Mouse (Mus musculus) CD4-positive, CD25-positive, alpha-beta regulatory T cell, adult 2 months (primary cell): ENCODE measurements around the gene Dnase1l2.

ENCODE experiments used
- DNase-seq: peaks from one replicate; pipeline ENCODE4 v3.0.0-alpha.2; 2012; ENCODE audit warnings: low read depth, low spot score

The Dnase1l2 gene

GRCm38 (mm10) chr17:24472512-24472911 is 29.6 kb upstream of the Dnase1l2 start:
- no peak for DNase-seq

- DNase-seq: no peak
These were observed 28.0 kb upstream of the Dnase1l2 start for GRCm38 (mm10) chr17:24470701-24471527.

- peak; percentile 99 for DNase-seq
These were observed 27.2 kb upstream of the Dnase1l2 start, which contains the start of the genes E4f1 and Pgp for GRCm38 (mm10) chr17:24469910-24470602. TSS of gene E4f1 (minus strand) at chr17:24470313. TSS of gene Pgp (plus strand) at chr17:24470392.

DNA sequence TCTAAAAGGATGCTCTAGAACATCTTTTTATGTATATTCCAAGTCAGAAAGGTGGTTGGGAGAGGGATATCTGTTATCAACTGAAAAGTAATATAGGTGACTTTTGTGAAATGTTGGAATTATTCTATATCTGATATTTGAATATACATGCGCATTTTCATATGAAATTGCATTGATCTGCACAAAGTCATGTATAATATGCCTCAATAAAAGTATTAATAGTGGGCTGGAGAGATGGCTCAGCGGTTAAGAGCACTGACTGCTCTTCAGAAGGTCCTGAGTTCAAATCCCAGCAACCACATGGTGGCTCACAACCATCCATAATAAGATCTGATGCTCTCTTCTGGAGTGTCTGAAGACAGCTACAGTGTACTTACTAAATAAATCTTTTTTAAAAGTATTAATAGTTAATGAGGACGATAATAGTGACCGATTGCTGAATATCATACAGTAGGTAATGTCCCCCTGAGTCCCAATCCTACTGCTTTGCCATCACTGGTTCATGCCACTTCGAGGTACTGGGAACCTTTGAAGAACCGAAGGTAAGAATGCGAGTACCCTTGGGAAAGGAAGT is 26.5 kb upstream of the Dnase1l2 start:
- DNase-seq: no peak

DNA sequence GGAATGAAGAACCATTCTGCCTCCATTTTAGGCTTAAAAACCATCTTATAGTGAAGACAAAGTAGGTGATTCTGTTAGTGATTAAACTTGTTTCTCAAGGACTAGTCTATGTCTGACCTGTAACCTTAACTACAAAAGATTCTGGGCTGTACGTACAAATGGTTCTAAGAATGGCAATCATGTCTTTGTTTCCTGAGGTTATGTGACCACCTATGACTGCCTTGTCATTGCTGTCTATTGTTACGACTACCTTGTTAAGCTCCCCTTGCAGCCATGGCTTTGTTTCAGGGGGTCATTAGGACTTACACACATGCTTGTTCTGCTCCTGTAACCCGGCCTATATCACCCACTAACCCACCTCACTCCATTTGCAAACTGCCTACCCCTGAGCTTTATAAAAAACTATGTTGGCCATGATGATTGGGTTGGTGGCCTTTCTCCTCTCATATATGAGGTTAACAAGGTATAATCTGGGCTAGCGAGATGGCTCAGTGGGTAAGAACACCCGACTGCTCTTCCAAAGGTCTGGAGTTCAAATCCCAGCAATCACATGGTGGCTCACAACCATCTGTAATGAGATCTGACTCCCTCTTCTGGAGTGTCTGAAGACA is 25.8 kb upstream of the Dnase1l2 start:
- DNase-seq: no peak

DNA sequence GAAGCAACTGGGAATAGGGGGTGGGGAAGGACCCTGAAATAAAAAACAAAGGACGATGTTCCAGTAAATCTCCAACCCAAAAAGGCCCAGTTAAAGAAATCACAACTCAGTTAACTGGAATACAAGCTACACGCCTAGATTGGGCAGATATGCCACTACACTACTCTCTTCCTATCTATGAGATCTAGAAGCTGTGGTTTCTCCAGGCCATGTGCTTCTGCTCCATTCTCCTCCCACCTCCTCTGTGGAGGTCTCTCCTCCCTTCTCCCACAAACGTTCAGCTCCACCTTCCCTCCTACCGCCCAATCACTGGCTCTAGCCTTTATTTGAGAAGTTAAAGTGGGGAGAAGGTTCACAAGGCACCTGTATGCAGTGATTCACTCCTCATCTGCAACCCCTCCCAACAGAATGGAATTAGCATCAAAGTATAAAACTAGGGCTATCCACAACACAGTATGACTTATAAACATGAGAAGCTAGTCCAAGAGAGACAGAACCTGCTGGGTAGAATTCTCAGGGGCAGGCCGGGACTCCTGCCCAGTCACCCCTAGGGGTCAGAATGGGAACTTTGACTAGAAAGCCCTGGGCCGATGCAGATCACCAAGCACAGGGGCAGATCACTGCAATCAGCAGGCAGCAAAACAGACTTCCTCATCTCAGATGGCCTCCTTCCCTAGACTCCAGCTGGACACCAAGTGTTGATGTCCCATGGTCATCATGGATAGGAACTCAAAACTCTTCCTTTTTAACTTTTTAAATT is 20.6 kb upstream of the Dnase1l2 start:
- DNase-seq: peak; percentile 26

- DNase-seq: no peak
These were observed 20.0 kb upstream of the Dnase1l2 start for GRCm38 (mm10) chr17:24462932-24463331.

DNA sequence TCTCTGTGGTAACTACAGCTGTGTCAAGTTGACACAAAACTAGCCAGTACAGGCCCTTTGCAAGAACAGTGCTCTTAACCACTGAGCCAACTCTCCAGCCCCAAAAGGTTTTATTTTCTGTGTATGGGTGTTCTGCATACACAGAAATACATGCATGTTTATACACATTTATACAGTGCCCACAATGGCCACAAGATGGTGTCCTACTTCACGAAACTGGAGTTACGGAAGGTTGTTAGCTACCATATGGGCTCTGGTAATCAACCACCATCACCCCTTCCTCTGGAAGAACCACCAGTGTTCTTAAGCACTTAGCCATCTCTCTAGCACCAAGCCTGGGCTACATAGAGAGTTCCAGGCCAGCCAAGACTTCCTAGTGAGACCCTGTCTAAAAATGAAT is 18.7 kb upstream of the Dnase1l2 start:
- DNase-seq: peak; percentile 73

GRCm38 (mm10) chr17:24455523-24456206 is 12.8 kb upstream of the Dnase1l2 start:
- DNase-seq: peak; percentile 35

DNA sequence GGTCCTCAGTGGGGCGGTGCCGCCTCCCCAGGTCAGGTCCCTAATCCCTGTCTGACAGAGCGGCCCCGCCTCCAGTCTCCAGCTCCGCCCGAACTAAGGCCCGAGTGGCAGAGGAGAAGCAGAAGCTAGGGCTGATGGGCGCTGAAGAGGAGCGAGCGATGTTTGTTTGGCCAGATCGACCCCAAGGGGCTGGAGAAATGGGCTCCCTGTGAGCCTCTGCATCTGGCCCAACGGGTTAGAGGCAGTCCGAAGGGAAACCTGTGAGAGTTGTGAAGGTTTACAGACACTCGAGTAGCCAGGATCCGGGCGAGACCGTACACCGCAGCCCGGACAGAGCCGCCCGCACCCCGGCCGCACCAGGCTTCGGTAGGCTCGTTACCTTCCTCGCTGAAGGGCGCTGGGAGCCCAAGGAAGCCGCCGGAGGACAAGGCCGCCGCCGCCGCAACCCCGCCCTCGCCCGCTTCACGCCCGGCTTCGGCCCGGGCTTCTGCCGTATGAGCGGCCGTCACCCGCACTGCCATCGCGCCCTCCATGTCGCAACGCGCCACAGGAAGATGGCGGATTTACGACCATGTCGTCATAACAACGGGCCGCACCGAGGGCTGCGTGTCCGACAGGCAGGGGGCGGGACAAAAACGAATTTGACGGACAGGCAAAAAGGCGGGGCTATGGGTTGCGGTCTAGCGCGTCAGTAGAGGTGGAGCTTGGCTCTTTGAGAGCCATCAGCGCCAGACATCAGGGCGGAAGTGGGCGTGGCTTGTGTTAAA is 12.0 kb upstream of the Dnase1l2 start:
- peak; percentile 100 for DNase-seq

GRCm38 (mm10) chr17:24454218-24454755 is 11.4 kb upstream of the Dnase1l2 start:
- DNase-seq: peak; percentile 76

DNA sequence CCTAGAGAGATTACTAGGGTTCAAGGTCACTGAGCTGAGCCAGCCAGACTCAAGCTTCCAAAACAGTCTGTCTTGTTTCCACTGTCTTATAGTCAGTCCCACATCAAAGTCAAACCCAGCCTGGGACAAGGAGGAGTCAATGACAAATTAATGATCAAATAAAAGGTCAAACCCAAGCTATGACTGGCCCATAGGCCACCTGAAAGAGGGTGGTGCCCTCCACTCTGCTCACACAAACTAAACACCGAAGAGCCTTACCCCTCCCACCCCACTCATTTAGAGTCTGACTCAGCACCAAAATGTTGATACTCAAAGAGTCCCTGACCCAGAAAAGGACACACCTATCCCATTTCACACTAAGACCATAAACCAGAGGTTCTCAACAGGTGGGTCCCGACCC is 10.5 kb upstream of the Dnase1l2 start:
- peak; percentile 44 for DNase-seq

DNA sequence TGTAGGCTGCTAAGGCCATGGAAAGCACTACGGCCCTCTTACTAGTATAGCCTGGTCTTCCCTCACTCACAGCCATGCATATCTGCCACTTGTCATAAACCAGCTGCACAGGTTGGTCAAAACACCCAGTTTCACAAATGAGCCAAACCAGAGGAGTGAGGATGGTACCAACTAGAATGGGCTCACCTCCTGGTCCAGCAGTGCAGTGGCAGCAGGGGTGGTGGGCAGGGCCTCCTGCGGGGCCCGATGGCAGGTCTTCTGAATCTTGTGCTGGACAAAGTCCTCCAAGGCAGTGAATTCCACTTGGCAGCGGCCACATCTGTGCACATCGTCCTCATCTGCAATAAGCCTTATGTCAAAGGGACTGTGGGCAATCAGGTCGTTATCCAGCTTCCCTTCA is 8.3 kb upstream of the Dnase1l2 start:
- DNase-seq: no peak

DNA sequence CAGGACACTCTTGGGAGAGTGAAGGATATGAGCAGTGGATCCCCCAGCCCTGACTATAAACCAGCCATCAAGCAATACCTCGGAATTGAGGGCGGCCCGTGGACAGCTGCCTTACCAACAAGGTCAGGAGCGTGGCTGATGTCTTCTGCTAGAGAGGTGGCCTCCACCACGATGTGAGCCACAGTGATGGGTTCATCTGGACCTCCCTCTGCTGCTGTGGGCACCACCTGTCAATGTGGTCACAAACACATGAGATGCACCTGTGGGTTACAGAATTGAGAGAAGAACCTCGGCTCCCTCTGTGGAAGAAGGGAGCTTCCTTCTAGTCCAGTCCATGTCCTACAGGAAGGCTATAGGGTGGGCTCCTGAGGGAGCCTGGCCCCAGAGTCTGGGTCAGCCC is 6.6 kb upstream of the Dnase1l2 start:
- DNase-seq: no peak

GRCm38 (mm10) chr17:24446590-24446989 is 3.7 kb upstream of the Dnase1l2 start:
- DNase-seq: no peak

DNA sequence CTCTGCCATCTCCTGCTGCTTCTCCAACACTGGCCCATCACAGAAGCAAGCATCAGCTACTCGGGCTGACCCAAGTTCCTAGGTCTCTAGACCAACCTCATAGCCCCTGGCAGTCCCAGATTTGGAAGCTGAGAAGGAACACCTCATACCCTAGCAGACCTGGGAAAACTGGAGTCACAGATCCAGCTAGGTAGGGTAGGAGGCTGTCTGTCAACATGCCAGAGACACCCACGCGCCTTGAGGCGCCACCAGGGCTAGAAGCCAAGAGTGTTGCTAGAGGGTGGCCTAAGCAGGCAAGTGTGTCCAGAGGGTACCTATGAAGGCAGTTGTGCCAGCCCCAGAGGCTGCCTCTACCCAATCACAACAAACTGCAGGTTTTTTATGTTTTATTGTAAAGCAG is 504 bp upstream of the Dnase1l2 start:
- DNase-seq: no peak

DNA sequence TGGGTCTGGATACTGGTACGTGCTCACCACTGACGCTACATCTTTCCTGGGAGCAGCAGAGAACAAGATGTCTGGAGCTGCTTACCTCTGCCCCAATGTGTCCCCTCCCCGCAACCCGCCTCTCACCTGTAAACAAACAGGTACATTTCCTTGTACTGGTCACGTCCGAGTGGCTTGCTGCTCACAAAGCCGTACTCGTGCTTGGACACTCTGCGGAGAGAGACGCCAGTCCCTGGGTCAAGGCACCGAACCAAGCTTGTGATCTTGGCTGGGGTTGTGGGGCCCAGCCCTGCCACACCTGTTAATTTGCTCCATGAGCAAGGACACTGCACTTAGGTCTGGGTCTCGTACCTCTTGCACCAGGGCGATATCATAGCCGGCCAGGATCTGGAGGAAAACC is 798 bp downstream of the Dnase1l2 start:
- no peak for DNase-seq

- peak; percentile 28 for DNase-seq
These were observed 1.8 kb downstream of the Dnase1l2 start for GRCm38 (mm10) chr17:24441148-24441547.

GRCm38 (mm10) chr17:24440377-24440776 is 2.5 kb downstream of the Dnase1l2 start:
- DNase-seq: no peak

DNA sequence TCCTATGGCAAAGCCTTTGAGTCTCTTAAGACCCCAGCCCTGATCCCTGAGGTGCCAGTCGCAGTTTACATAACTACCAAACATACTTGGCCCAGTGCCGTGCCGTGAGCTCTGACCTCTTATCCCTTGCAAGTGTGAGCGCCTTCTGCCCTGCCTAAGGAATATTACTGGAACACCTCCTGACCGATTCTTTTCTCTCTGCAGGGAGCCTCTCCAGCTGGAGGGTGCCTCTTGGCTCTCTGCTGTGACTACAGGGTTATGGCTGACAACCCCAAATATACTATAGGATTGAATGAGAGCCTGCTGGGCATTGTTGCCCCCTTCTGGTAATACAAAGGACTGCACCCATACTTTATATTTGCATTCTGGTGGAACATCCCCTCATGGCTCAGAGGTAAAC is 5.9 kb downstream of the Dnase1l2 start:
- DNase-seq: peak; percentile 75
